Mouse (Mus musculus) heart, adult 11 months (tissue): ENCODE data around the gene Bbs5.
A peak's percentile ranks its signal among the peaks of the same experiment; 100 is the strongest.

ENCODE experiments used
- DNase-seq: peaks from one replicate; pipeline ENCODE4 v3.0.0; 2022

Gene Bbs5

GRCm38 (mm10) chr2:69646726-69647490 is at the start of gene Bbs5:
Gene Bbs5, plus strand, starts transcription at chr2:69647171.
- DNase-seq = peak; percentile 99

DNA sequence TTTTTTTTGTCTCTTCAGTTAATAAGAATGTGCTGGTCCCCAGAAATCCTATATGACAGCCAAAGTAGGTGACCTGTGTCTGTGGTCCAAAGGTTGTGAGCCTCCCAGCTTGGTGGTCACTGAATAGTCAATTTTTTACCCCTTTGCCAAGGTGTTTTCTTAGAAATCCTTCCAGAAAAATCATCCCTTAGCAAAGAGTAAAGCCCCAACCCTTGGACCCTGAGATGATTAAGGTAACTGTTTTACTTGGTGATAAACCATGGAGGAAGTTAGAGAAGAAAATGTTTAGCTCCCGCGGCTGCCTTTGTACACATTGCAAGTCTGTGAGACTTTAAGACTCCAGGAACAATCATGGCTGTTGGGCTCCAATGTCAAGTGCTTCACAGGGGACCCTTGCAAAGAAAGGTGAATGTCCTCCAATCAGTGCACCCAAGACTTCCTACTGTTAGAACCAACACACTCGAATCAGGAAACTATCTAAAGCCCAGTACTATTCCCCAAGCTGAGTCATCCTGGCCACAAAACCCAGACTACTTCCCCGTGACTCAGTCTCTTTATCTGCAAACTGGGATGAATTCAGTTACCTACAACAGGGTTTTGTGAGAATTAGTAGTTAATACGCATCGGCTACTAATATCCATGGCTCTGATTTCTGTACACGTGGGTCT is 43.1 kb upstream of the Bbs5 start:
- DNase-seq = no peak

DNA sequence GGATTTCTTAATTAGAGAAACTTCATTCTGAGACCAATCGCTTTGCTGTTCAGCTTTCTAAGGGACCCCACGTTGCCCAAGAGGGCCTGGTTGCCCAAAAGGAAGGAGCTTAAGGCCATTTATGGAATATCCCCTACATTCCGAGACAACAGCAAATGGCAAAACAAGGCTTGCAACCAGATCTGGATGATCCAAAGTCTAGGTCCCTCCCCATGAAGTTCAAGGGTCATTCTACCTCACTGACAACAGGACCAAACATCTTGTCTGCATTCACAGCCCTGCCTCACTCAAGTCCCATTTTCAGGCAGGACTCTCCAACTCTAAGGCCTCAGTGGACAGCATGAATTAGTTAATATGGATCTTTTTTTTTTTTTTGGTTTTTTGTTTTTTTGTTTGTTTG is 40.4 kb upstream of the Bbs5 start:
- no peak for DNase-seq

- DNase-seq = no peak
Observed at GRCm38 (mm10) chr2:69612237-69612636, 34.7 kb upstream of the Bbs5 start.

- DNase-seq = no peak
Observed at GRCm38 (mm10) chr2:69612716-69613115, 34.3 kb upstream of the Bbs5 start.

GRCm38 (mm10) chr2:69613237-69613636 is 33.7 kb upstream of the Bbs5 start:
- DNase-seq = no peak

GRCm38 (mm10) chr2:69618336-69618735 is 28.6 kb upstream of the Bbs5 start:
- DNase-seq = no peak

DNA sequence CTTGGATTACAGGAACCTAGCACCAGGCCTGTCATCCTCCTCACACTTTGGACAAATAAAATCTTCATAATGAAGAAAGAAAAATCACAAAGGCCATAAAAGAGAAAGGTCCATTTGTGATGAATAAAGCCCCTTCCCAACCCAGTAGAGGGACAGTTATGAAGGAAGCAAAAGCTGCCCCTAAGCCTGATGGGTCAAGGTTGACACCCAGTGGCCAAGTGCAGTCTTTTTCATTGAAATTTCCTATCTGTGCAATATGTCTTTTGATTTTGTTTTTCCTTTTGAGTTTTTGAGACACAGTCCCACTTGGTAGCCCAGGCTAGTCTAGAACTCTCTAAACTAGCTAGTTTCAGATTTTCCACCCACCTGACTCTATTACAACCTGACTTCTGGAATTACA is 27.7 kb upstream of the Bbs5 start:
- DNase-seq = no peak

DNA sequence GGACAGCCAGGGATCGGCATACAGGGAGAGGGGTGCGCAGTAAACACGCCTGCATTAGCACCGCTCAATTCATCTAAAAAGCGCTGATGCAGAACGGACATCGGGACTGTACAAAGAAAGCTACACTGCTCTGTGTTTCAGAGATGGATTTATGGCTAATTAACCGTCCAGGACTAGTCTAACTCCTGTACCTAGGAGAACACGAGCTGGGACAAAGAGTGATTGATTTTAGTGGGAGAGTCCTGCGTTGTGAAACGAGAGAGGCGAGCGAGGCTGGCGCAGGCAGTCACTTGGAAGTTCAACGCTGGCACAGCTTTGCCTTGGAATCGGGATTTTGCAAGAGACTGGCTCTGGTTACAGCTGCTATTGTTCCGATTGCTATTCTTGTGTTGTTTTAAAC is 17.8 kb upstream of the Bbs5 start:
- no peak for DNase-seq

DNA sequence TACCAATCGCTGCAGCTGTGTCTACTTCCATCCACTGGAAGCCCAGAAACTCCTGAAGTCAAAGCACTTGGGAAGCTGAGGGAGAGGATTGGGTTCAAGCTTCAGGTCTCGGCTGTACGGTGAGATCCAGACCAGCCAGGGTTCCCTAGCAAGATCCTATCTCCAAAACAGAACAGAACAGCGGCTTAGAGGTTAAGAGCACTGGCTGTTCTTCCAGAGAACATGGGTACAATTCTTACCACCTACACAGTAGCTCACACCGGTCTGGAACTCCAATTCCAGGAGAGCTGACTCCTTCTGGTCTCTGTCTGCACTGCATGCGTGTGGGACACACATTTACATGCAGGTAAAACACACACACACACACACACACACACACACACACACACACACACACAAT is 17.1 kb upstream of the Bbs5 start:
- no peak for DNase-seq

DNA sequence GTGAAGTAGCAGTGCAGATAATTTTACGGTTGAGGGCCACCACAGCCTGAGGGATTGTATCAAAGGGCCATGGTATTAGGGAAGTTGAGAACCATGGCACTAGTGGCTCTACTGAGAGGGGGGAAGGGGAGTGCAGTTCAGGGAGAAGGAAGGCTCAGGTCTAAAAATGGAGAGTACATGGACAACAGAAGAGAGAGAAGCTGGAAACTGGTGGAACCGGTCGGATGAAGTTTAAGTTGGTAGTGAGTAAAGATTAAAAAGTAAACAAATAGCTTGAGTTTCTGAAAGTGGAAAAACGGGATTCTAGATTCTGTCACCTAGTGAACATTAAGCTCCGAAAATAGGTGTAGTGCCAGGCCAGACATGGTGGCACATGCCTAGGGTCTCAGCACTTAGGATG is 16.2 kb upstream of the Bbs5 start:
- no peak for DNase-seq

DNA sequence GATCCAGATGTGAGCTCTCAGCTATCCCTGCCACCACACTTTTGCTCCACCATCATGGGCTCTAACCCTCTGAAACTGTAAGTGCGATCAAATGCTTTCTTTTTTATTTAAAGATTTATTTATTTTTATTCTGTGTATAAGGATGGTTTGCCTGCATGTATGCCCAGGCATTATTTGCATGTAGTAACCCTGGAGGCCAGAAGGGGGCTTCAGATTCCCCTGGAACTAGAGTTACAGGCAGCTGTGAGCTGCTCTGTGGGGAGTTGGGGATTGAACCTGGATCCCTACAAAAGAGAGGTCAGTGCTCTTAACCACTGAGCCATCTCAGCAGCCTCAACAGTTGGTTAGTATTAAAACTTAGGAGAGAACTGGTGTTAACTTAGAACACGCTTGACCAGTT is 15.5 kb upstream of the Bbs5 start:
- DNase-seq = no peak

- DNase-seq = no peak
Observed at GRCm38 (mm10) chr2:69635064-69635701, 11.8 kb upstream of the Bbs5 start.

DNA sequence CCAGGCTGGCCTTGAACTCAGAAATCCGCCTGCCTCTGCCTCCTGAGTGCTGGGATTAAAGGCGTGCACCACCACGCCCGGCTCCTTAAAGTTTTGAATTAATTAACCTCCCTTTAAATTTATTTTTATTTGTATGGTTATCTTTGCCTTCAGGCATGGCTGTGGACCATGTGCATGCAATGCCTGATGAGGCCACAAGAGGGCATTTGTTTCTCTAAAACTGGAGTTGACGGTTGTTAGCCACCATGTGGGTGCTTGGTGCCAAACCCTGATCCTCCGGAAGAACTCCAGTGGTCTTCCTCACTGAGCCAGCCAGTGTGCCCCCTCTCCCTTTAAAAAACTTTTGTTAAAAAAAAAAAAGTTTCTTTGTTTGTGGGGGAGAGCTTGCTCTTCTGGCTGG is 11.2 kb upstream of the Bbs5 start:
- DNase-seq = peak; percentile 88

GRCm38 (mm10) chr2:69637989-69638388 is 9.0 kb upstream of the Bbs5 start:
- DNase-seq = peak; percentile 57

DNA sequence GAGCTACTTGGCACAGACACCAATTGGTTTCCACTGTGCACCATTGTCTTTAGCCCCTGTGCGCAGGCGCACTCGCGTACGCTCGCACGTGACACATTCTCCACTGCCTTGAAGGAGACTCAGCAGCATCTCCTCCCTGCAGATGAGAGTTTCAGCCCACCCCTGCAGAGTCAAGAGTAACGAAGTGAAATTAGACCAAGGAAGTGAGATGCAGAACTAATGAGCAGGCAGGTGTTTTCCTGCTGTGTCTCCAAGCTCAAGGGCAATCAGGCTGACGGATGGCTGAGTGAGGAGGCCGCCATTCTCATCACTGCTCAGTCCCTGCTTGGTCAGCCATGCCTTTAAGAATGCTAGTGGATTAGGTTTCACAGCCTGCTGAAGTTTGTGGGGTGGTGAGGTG is 6.9 kb upstream of the Bbs5 start:
- peak; percentile 66 for DNase-seq

GRCm38 (mm10) chr2:69644968-69645617 is 1.9 kb upstream of the Bbs5 start:
- no peak for DNase-seq

DNA sequence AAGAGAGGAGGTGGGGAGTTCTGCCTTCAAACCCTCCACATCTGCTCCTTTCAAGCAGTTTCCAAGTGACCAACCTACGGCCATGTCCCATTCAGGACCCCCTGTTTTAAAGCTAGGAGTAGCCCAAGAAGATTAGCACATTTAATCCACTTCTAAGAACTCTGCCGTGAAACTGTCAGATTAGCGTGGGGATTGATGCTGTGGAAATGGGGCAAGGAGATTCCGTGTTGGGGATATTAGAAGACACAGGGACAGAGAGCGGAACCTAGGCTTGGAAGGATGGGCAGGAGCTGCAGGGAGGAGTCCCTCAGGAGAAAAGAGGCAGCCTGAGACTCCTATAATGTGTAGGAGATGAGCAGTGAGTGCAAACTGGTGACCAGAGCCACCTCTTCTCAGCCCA is 2.7 kb downstream of the Bbs5 start:
- DNase-seq = peak; percentile 55

DNA sequence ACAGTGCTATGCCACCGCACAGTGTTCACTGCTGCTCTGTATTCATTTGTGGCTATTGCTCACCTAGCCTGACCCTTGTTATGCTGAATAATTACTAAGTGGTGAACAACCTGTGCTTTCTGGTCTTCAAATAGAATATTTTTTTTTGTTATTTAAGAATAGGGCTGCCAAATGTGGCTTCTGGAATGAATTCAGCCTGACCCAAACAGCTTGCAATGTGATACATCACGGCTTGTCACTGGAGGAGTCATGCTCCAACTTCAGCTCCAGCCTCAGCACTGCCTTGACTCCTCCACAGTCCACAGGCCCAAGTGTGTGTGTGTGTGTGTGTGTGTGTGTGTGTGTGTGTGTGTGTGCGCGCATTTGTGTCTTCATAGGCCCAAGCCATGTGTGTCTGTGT is 12.4 kb downstream of the Bbs5 start:
- peak; percentile 33 for DNase-seq

DNA sequence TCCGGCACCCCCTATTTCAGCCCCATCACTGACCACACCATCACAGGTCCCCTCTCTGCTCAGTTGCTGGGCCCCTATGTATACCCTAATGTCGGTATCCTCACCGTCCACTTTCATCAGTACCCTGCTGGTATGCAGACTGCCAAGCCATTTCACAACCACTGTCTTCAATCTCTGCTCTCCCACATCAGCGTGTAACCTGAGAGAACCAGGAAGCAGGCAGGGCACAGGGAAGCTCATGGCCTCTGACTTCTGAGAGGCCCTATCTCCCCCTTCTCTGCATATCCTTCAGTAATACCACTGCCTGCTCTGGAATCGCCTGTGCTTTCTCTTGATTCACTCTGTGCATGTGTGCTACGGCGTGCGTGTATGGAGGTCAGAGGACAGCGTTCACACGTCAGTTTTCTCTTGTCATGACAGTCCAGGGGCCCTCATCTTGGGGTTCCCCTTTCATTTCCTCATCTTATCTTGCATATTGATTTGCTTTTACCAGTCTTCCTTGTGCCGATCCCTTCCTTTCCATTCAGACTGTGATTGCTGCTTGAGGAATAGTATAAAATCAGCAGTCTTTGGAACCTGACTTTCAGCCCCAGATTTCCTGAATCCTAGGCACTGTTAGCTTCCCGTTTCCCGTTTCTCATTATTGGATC is 17.0 kb downstream of the Bbs5 start:
- DNase-seq = peak; percentile 84

DNA sequence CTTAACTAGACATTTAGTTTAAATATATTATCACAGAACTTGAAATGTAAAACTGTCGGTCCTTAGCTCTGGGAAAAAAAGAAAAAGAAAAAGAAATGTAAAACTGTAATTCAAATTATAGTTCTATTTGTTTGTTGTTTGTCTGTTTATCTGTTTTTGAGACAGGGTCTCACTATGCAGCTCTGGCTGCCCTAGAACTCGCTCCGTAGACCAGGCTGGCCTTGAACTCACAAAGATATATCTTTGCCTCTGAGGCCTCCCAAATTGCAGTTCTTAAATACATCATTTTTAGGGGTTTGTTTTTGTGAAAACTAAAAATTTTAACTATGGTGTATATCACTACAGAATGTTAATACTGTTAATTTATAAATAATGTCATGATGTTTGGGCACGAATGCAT is 20.7 kb downstream of the Bbs5 start:
- DNase-seq = peak; percentile 79

DNA sequence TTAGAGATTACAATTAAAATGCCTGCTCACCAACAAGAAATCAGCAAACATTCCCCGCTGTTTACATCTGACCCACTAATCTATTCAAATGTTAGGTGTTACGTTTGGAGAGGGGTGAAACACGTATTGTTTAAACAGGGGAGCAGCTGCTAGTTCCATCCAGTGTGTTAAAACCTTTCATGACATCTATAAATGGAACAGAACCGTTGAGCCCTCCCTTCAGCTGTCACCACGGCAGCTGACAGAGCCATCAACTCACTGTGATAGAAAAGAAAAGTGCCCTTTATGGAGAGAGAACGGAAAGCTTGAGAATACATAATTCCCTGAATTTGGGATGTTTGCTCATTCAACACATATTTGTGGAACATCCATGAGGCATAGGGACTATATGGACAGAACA is 21.4 kb downstream of the Bbs5 start:
- DNase-seq = peak; percentile 77

DNA sequence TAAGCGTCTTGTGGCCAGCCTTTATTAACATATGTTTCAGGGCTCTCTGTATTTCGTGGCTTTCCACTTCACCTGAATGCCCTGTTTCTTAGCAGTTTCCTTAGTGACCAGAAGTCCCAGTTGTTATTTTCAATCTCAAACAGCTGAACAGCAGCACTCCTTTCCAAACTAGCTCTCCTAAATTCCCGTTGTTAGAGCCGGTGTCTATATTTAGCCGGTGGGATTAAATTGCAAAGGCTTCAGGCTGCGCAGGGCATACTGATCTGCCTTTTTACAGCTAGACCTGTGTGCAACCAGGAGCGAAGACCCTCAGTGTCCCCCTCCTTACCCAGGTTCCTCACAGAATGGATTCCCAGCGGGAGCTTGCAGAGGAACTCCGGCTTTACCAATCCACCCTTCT is 22.9 kb downstream of the Bbs5 start, which contains the start of gene Klhl41:
Gene Klhl41, plus strand, starts transcription at position 268 of the 400 bp plus-strand sequence.
- peak; percentile 66 for DNase-seq
